In genomic region chrX:73715476-73716108, GRCm38 (mm10) we compare ENCODE assay signal across 7 mouse cellular contexts. TPM values are rescaled to one million over a fixed set of nuclear protein-coding genes. Genes with fewer than 3 reads are reported as not detected.
DNase-seq lines count a peak whose midpoint lies in the region; ATAC-seq lines count a peak whose summit lies in the region.

No protein-coding gene starts in this region.

- H3K27ac ChIP-seq in heart, embryonic 12.5 days (ENCODE audit: poor library complexity, severe bottlenecking), result peak overlapping the region; percentile 85
- H3K27ac ChIP-seq in kidney, embryonic 16.5 days (ENCODE audit: low read length), result peak overlapping the region; percentile 79

- peaks cover 34% of the 10 kb centered on the region for H3K4me1 ChIP-seq in heart, embryonic 12.5 days (replicated peaks)
- peaks cover 29% of the 10 kb centered on the region for H3K4me1 ChIP-seq in kidney, embryonic 16.5 days (ENCODE audit: insufficient read depth, low read length)

- 0 out of 2 replicates have a peak, but pooled peaks cover 2% of the 10 kb centered on the region for H3K9me3 ChIP-seq in heart, embryonic 12.5 days (replicated peaks)
- H3K9me3 ChIP-seq in kidney, embryonic 16.5 days (ENCODE audit: low read length), result no peaks in the 10 kb centered on the region

- peak; percentile 46 for DNase-seq in ES-CJ7 (ENCODE audit: low read depth, low spot score)
- DNase-seq in adipocyte (ENCODE audit: low spot score), result peak; percentile 79
- DNase-seq in embryo, embryonic 9.5 days (ENCODE audit: extremely low spot score), result peak; percentile 27
- DNase-seq in lung, postnatal 25 days (ENCODE audit: low spot score), result peak; percentile 50
- DNase-seq in spleen, adult 12 weeks (ENCODE audit: low spot score), result peak; percentile 22

- peaks cover 16% of the 10 kb centered on the region for H3K36me3 ChIP-seq in heart, embryonic 12.5 days
- no peaks in the 10 kb centered on the region for H3K36me3 ChIP-seq in kidney, embryonic 16.5 days (ENCODE audit: insufficient read depth, low read length)

- H3K4me3 ChIP-seq in heart, embryonic 12.5 days, result peak overlapping the region; percentile 67
- peak overlapping the region; percentile 62 for H3K4me3 ChIP-seq in kidney, embryonic 16.5 days (ENCODE audit: low read length)

- WGBS in heart, embryonic 12.5 days, result 26% methylated on average over 21 of the region's 21 CpGs
- WGBS in kidney, embryonic 16.5 days, result 34% methylated on average over 21 of the region's 21 CpGs

- no peaks in the 10 kb centered on the region for H3K27me3 ChIP-seq in heart, embryonic 12.5 days (replicated peaks)
- H3K27me3 ChIP-seq in kidney, embryonic 16.5 days (ENCODE audit: insufficient read depth, low read length), result no peaks in the 10 kb centered on the region; the same call in 1 of the 2 replicates

- H3K9ac ChIP-seq in heart, embryonic 12.5 days, result peak overlapping the region; percentile 84
- peak overlapping the region; percentile 70 for H3K9ac ChIP-seq in kidney, embryonic 16.5 days (replicated peaks; ENCODE audit: low read length)

- H3K4me2 ChIP-seq in heart, embryonic 12.5 days, result peak overlapping the region; percentile 81
- peak overlapping the region; percentile 65 for H3K4me2 ChIP-seq in kidney, embryonic 16.5 days (replicated peaks; ENCODE audit: low read depth, low read length)

- peak; percentile 37 for ATAC-seq in heart, embryonic 12.5 days (ENCODE audit: insufficient number of reproducible peaks, low FRiP score)
- ATAC-seq in kidney, embryonic 16.5 days (ENCODE audit: low FRiP score, low TSS enrichment), result peak; percentile 20; the same call in 1 of the 2 replicates

RNA-seq across cellular contexts. Expression of gene Bcap31, which starts 0.4 kb away (rescaled TPM):
- 154 and 176 TPM in 2 replicates for polyA plus RNA-seq in heart, embryonic 12.5 days (2016; fragmentation: Nextera tagmentation; extraction: Ambion mirVana)
- 276 and 282 TPM in 2 replicates for polyA plus RNA-seq in kidney, embryonic 16.5 days (2015; fragmentation: Nextera tagmentation; extraction: Ambion mirVana)

RNA-seq across cellular contexts. Expression of gene Abcd1, which starts 0.8 kb away (rescaled TPM):
- 12.2 and 12.6 TPM in 2 replicates for polyA plus RNA-seq in heart, embryonic 12.5 days (2016; fragmentation: Nextera tagmentation; extraction: Ambion mirVana)
- polyA plus RNA-seq in kidney, embryonic 16.5 days (2015; fragmentation: Nextera tagmentation; extraction: Ambion mirVana), result 16.2 and 17.4 TPM in 2 replicates

RNA-seq across cellular contexts. Expression of gene Plxnb3, which starts 41.3 kb away (rescaled TPM):
- polyA plus RNA-seq in heart, embryonic 12.5 days (2016; fragmentation: Nextera tagmentation; extraction: Ambion mirVana), result 0.43 and 0.62 TPM in 2 replicates
- 0.30 and 0.32 TPM in 2 replicates for polyA plus RNA-seq in kidney, embryonic 16.5 days (2015; fragmentation: Nextera tagmentation; extraction: Ambion mirVana)

RNA-seq across cellular contexts. Expression of gene Slc6a8, which starts 42.6 kb away (rescaled TPM):
- 8.8 and 9.8 TPM in 2 replicates for polyA plus RNA-seq in heart, embryonic 12.5 days (2016; fragmentation: Nextera tagmentation; extraction: Ambion mirVana)
- 7.0 and 8.7 TPM in 2 replicates for polyA plus RNA-seq in kidney, embryonic 16.5 days (2015; fragmentation: Nextera tagmentation; extraction: Ambion mirVana)

RNA-seq across cellular contexts. Expression of gene Pnck, which starts 55.7 kb away (rescaled TPM):
- 10.7 and 11.0 TPM in 2 replicates for polyA plus RNA-seq in heart, embryonic 12.5 days (2016; fragmentation: Nextera tagmentation; extraction: Ambion mirVana)
- 15.8 and 20.6 TPM in 2 replicates for polyA plus RNA-seq in kidney, embryonic 16.5 days (2015; fragmentation: Nextera tagmentation; extraction: Ambion mirVana)

Comparison
In these comparisons a context has a peak if more than half of its experiments do, and no peak if none do; other contexts are left out.
1. Peak in every context shown above with its lines: DNase-seq, ATAC-seq, H3K4me3 ChIP-seq and H3K27ac ChIP-seq.
2. DNase-seq: peak in every context shown above with its lines; median percentile 79 in adipocyte; 50 in lung, postnatal 25 days; 46 in ES-CJ7; 27 in embryo, embryonic 9.5 days; 22 in spleen, adult 12 weeks.